Mouse (Mus musculus) heart, embryonic 16.5 days (tissue): ENCODE measurements at regions not wholly inside any gene's neighbourhood (a gene's known extent, or its start where the extent isn't known, plus 50 kb on each side); places are given as distances from the start of the nearest gene placed in this dataset.

Source experiments
- ATAC-seq: fragments of 200-750 bp; cut with Nextera tagmentation; replicated peaks from 2 replicates; pipeline ENCODE4 v1.8.0; 2017; ENCODE audit warnings: moderate number of reproducible peaks; ENCODE audit not compliant: insufficient read depth, low FRiP score; ENCODE audit errors: extremely low read depth
- H3K27ac ChIP-seq: fragments of 300-500 bp; sonication (generic); 2 replicates; pipeline ENCODE4 v1.5.1; 2014; ENCODE audit warnings: mild to moderate bottlenecking, low read length, control low read depth, moderate library complexity
- H3K27me3 ChIP-seq: fragments of 300-500 bp; sonication (generic); 2 replicates; pipeline ENCODE4 v1.6.1; 2014; ENCODE audit warnings: low read length, mixed read lengths; ENCODE audit not compliant: control insufficient read depth, insufficient read depth
- H3K36me3 ChIP-seq: fragments of 300-500 bp; sonication (generic); 2 replicates; pipeline ENCODE4 v1.6.1; 2014; ENCODE audit not compliant: control insufficient read depth, insufficient read depth
- H3K4me1 ChIP-seq: fragments of 300-500 bp; sonication (generic); 2 replicates; pipeline ENCODE4 v1.6.1; 2014; ENCODE audit warnings: low read length, mixed read lengths; ENCODE audit not compliant: control insufficient read depth, insufficient read depth
- H3K4me2 ChIP-seq: fragments of 300-500 bp; sonication (generic); 2 replicates; pipeline ENCODE4 v1.6.1; 2014; ENCODE audit warnings: low read depth, mild to moderate bottlenecking, control low read depth, low read length
- H3K4me3 ChIP-seq: fragments of 300-500 bp; sonication (generic); 2 replicates; pipeline ENCODE4 v1.5.1; 2014; ENCODE audit warnings: mild to moderate bottlenecking, control low read depth, low read length
- H3K9ac ChIP-seq: fragments of 300-500 bp; sonication (generic); 2 replicates; pipeline ENCODE4 v1.6.1; 2014; ENCODE audit warnings: low read length, control low read depth
- H3K9me3 ChIP-seq: fragments of 300-500 bp; sonication (generic); replicated peaks from 2 replicates; pipeline ENCODE4 v1.6.1; 2016; ENCODE audit warnings: low read length; ENCODE audit not compliant: control insufficient read depth
- WGBS: fragments of 180-500 bp; shearing (Covaris S2); extraction: QIAGEN DNeasy Blood & Tissue Kit; methylation state at CpG from one replicate; pipeline ENCODE4 v1.1.7; 2014; 5-methylcytosine and 5-hydroxymethylcytosine counted together

DNA sequence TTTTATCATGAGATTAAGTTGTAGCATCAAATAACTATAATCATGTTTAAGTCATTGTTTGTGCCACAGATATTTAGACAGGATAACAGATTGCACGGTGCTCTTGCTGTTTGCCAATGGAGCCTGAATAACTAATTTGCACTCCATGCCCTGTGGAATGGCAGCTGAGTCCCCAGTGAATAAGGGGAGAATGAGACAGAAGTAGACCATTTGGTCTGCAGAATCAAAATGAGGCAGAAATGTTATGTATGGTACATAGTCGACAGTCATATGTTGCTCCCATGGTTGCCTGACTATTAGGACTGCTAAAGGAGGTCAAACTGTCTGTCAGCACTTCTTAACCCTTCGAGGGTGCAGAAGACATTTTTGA, 152.9 kb upstream of the Prr30 start:
- no peak overlapping the region for H3K27ac ChIP-seq
- ATAC-seq = no peak
- H3K4me3 ChIP-seq = no peak overlapping the region
- no peak overlapping the region for H3K4me2 ChIP-seq
- no peaks in the 10 kb centered on the region for H3K36me3 ChIP-seq
- H3K4me1 ChIP-seq = peaks cover 8% of the 10 kb centered on the region; the same call in 1 of the 2 replicates
- no peaks in the 10 kb centered on the region for H3K9me3 ChIP-seq
- no peak overlapping the region for H3K9ac ChIP-seq
- WGBS = 62% methylated on average over 3 of the region's 3 CpGs
- H3K27me3 ChIP-seq = no peaks in the 10 kb centered on the region

DNA sequence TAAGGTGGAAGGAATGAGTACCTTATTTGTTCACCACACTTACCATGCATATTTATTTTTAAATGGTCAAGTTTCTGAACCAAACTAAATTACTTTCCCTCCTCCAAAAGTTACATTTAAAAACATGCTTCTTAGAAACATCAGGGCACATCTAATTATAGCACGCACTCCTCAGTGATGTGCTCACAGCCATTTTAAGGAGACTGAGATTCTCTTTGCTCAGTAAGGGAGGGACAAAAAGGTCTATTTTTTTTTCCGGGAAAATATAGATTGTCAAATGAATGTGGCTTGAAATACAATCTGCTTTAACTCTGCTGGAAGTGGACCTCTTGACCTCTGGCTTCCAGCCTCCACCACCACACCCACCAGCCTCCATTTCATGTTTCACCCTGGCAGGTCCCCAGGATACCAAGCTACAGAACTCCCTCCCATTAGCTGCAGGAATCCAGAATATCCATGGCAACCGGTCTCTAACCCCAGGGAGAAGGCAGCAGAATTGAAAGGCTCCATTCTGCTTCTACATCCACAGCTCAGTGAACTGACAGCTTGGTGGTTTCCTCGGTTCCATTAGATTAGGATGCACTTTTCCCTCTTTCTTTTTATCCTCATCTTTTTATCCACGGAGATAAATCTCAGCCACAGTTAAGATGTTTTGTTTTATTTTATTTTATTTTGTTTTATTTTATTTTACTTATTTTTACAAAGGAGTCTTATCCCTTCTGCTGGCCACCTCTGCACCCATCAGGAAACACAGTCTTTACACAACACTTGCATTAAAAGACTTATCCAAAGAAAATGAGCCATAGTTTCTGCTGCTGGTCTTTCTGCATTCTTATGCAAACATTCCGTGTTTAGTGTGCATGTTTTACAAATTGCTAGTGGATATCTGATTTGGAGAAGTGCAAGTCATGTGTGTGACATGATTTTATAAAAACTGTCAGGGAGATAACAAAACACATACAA, 152.2 kb upstream of the Prr30 start:
- H3K27ac ChIP-seq = no peak overlapping the region
- no peaks in the 10 kb centered on the region for H3K27me3 ChIP-seq
- no peak for ATAC-seq
- 41% methylated on average over 6 of the region's 6 CpGs for WGBS
- no peak overlapping the region for H3K4me3 ChIP-seq
- no peaks in the 10 kb centered on the region for H3K9me3 ChIP-seq
- peaks cover 8% of the 10 kb centered on the region; the same call in 1 of the 2 replicates for H3K4me1 ChIP-seq
- H3K36me3 ChIP-seq = no peaks in the 10 kb centered on the region
- no peak overlapping the region for H3K9ac ChIP-seq
- no peak overlapping the region for H3K4me2 ChIP-seq

DNA sequence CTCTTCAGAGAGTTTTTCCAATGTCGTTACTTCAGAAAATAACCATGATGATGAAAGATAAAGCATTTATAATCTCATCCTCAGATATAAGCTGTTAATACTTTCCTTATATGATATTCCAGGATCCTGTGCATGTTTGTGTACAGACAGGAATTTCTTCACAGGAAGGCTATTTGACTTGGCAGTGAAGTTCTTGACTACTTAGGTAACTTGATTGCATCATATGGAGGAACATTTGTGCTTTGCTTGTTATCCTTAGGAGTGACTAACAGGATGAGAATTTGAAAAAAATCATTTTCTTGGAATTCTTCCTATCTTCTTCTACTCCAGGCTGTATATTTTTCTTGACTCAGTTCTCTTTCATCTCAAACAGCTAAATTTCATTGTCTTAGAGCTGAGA, 140.2 kb upstream of the Prr30 start:
- H3K27me3 ChIP-seq = no peaks in the 10 kb centered on the region
- no peak overlapping the region for H3K4me2 ChIP-seq
- H3K27ac ChIP-seq = no peak overlapping the region
- ATAC-seq = no peak
- H3K4me3 ChIP-seq = no peak overlapping the region
- H3K36me3 ChIP-seq = no peaks in the 10 kb centered on the region
- no peak overlapping the region for H3K9ac ChIP-seq
- no peaks in the 10 kb centered on the region for H3K4me1 ChIP-seq
- WGBS = 86% methylated on average over 1 of the region's 1 CpGs
- no peaks in the 10 kb centered on the region for H3K9me3 ChIP-seq

- 48% methylated on average over 4 of the region's 4 CpGs for WGBS
- Histone ChIP-seq H3K9ac (no peak overlapping the region), H3K4me2 (no peak overlapping the region), H3K4me1 (peaks cover 4% of the 10 kb centered on the region), H3K27me3 (no peaks in the 10 kb centered on the region), H3K36me3 (no peaks in the 10 kb centered on the region), H3K4me3 (no peak overlapping the region), H3K9me3 (no peaks in the 10 kb centered on the region), H3K27ac (no peak overlapping the region)
- ATAC-seq = no peak
Measured at GRCm38 (mm10) chr14:101332015-101332414, 131.9 kb upstream of the Prr30 start.

GRCm38 (mm10) chr14:101327421-101327820, 127.3 kb upstream of the Prr30 start:
- 80% methylated on average over 6 of the region's 6 CpGs for whole genome bisulfite sequencing
- Histone ChIP-seq H3K27ac (no peak overlapping the region), H3K9ac (no peak overlapping the region), H3K4me3 (no peak overlapping the region), H3K4me1 (peaks cover 1% of the 10 kb centered on the region), H3K4me2 (no peak overlapping the region), H3K36me3 (no peaks in the 10 kb centered on the region), H3K27me3 (no peaks in the 10 kb centered on the region), H3K9me3 (no peaks in the 10 kb centered on the region)
- ATAC-seq = no peak

DNA sequence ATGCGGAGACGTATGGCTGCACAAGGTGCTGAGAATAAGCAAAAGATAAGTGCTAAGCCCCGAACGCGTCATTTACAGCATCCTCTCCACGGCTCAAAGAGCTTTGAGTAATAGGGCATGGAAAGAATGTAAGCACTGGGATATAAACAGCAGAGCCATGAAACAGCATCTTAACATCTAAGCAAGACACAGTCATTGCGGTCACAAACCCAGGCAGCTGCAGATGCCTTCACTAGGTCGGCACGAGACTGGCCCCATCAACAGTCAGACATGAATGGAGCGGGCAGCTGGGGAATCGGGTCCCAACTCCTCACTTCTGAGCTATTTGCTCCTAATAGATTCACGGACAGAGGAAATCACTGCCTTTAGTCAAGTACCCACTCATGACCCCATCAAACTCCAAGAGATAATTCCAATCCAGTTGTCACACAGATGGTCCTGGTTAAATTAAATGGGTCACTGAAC, 126.4 kb upstream of the Prr30 start:
- Histone ChIP-seq H3K4me3 (no peak overlapping the region), H3K9me3 (no peaks in the 10 kb centered on the region), H3K4me2 (no peak overlapping the region), H3K27ac (no peak overlapping the region), H3K36me3 (no peaks in the 10 kb centered on the region), H3K27me3 (no peaks in the 10 kb centered on the region), H3K9ac (no peak overlapping the region), H3K4me1 (no peaks in the 10 kb centered on the region)
- no peak for ATAC-seq
- WGBS = 28% methylated on average over 12 of the region's 12 CpGs

DNA sequence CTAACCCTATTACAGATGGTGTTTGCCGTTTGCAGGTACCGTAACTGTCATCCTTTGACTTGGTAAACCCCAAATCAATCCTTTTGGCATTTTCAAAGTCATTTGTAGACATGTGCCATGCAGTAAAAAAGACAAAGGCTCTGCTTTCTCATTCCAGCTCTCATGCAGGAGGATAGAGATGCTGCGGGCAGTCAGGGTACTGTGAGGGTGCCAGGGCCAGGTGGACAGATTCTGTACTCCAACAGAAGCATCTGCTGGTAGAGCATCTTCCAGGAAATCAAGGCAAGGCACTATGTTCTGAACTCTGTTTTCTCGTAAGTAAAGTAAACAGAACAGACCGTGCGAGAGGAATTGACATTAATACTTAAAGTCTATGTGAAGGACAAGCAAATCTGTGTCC, 123.2 kb upstream of the Prr30 start:
- Histone ChIP-seq H3K4me1 (no peaks in the 10 kb centered on the region), H3K9me3 (no peaks in the 10 kb centered on the region), H3K4me2 (no peak overlapping the region), H3K9ac (no peak overlapping the region), H3K36me3 (no peaks in the 10 kb centered on the region), H3K4me3 (no peak overlapping the region), H3K27me3 (no peaks in the 10 kb centered on the region), H3K27ac (no peak overlapping the region)
- ATAC-seq = no peak
- 94% methylated on average over 6 of the region's 6 CpGs for WGBS

DNA sequence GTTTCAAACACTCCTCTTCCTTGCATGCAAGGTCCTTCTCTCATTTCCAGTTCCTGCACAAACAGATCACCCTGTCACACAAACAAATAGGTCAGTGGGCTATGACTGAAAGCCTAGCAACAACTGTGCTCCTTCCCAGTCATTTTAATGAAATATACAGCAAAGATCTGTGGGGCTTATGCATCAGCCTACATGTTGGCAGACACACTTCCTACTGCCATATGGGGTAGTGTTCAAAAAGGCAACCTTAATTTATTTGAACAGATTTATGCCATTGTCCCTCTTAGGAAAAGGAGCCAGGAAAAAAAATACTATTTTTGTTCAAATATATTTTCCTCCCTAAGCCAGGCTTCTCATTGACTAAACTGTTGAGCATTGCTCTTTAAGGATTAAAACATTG, 107.8 kb upstream of the Prr30 start:
- Histone ChIP-seq H3K27ac (no peak overlapping the region), H3K4me1 (no peaks in the 10 kb centered on the region), H3K9me3 (no peaks in the 10 kb centered on the region), H3K4me3 (no peak overlapping the region), H3K36me3 (no peaks in the 10 kb centered on the region), H3K9ac (no peak overlapping the region), H3K27me3 (no peaks in the 10 kb centered on the region), H3K4me2 (no peak overlapping the region)
- ATAC-seq = no peak

DNA sequence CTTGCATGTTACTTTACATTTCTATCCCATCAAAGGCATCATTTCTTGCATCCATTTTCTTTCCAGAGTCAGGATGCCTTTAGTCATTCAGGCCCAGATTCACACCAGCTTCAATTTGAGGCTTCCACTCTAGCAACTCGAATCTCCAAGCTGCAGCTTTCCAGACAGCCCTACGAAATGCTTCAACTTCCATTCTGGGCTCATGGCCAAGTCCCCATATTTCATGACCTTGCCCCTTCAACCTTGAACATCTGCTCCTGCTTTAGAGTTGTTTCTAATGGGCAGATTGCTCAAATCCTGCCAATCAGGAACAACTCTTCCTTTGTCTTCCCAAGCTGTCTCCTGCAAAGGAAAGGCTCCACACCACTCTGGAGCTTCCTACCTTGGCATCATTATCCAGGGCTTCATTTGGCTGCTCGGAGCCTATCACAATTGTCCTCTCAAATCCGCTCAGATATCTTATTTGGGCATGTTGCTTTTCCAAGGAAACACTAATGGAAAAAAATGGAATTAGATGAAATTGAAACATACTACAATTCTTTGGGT, 104.4 kb upstream of the Prr30 start:
- no peak overlapping the region for H3K4me3 ChIP-seq
- no peaks in the 10 kb centered on the region for H3K36me3 ChIP-seq
- no peak for ATAC-seq
- H3K9me3 ChIP-seq = no peaks in the 10 kb centered on the region
- H3K27me3 ChIP-seq = no peaks in the 10 kb centered on the region
- no peaks in the 10 kb centered on the region for H3K4me1 ChIP-seq
- no peak overlapping the region for H3K4me2 ChIP-seq
- no peak overlapping the region for H3K9ac ChIP-seq
- no peak overlapping the region for H3K27ac ChIP-seq
- WGBS = 40% methylated on average over 4 of the region's 4 CpGs
